Mouse (Mus musculus) ES-Bruce4 (cell line): ENCODE measurements at regions not wholly inside any gene's neighbourhood (a gene's known extent, or its start where the extent isn't known, plus 50 kb on each side); places are given as distances from the start of the nearest gene placed in this dataset.

ENCODE experiments used
- CTCF ChIP-seq: IDR thresholded peaks from one replicate; pipeline ENCODE4 v1.8.1; 2011; ENCODE audit warnings: low read depth, low read length
- EP300 ChIP-seq: IDR thresholded peaks from 2 replicates; pipeline ENCODE4 v1.6.1; 2011; ENCODE audit warnings: low read depth, low read length; ENCODE audit not compliant: insufficient read depth

GRCm38 (mm10) chr10:98703642-98704293 is 210.4 kb upstream of the Atp2b1 start:
- TF ChIP-seq CTCF (no peak), EP300 (no peak)
